ENCODE assay signal across 8 mouse cellular contexts in genomic region chr1:62860788-62861187, GRCm38 (mm10).
DNase-seq lines count a peak whose midpoint lies in the region; ATAC-seq and TF ChIP-seq lines count a peak whose summit lies in the region.

No protein-coding gene starts in this region.

- no peak overlapping the region for H3K9ac ChIP-seq in midbrain, embryonic 14.5 days (replicated peaks; ENCODE audit: low read length)
- H3K9ac ChIP-seq in heart, embryonic 14.5 days (ENCODE audit: low read length) = peak overlapping the region; percentile 48; the same call in 1 of the 2 replicates
- H3K9ac ChIP-seq in limb, embryonic 12.5 days (replicated peaks) = no peak overlapping the region

- DNase-seq in cerebellum, adult 18-20 months = no peak
- peak; percentile 19 for DNase-seq in midbrain, embryonic 14.5 days
- no peak for DNase-seq in midbrain, embryonic 10.5 days (ENCODE audit: low spot score)
- DNase-seq in thymus, adult 18-20 months = no peak
- DNase-seq in cerebellum, adult 2 months = no peak

- H3K4me1 ChIP-seq in midbrain, embryonic 14.5 days (ENCODE audit: control insufficient read depth, insufficient read depth, low read length) = 0 out of 2 replicates have a peak, but pooled peaks cover 8% of the 10 kb centered on the region
- peaks cover 6% of the 10 kb centered on the region for H3K4me1 ChIP-seq in midbrain, embryonic 10.5 days
- peaks cover 19 to 26% of the 10 kb centered on the region in 2 experiments for H3K4me1 ChIP-seq in heart, embryonic 14.5 days (ENCODE audit: control insufficient read depth in 2 of 2, insufficient read depth in 2 of 2, low read length in 2 of 2)
- peaks cover 26% of the 10 kb centered on the region for H3K4me1 ChIP-seq in limb, embryonic 12.5 days (replicated peaks)
- no peaks in the 10 kb centered on the region; the same call in 1 of the 2 replicates for H3K4me1 ChIP-seq in cerebellum, adult 2 months (ENCODE audit: control insufficient read depth, insufficient read depth, low read length)

- WGBS in midbrain, embryonic 14.5 days = 40% methylated on average over 5 of the region's 5 CpGs
- 54% methylated on average over 5 of the region's 5 CpGs for WGBS in midbrain, embryonic 10.5 days
- WGBS in heart, embryonic 14.5 days = 2% methylated on average over 5 of the region's 5 CpGs
- 5% methylated on average over 5 of the region's 5 CpGs for WGBS in limb, embryonic 12.5 days
- 34% methylated on average over 5 of the region's 5 CpGs for WGBS in cerebellum, adult 2 months

- no peaks in the 10 kb centered on the region for H3K27me3 ChIP-seq in midbrain, embryonic 14.5 days (ENCODE audit: control insufficient read depth, insufficient read depth, low read length)
- no peaks in the 10 kb centered on the region for H3K27me3 ChIP-seq in midbrain, embryonic 10.5 days (ENCODE audit: low read depth, poor library complexity, severe bottlenecking)
- H3K27me3 ChIP-seq in heart, embryonic 14.5 days (ENCODE audit: control insufficient read depth, insufficient read depth, low read length) = no peaks in the 10 kb centered on the region
- H3K27me3 ChIP-seq in limb, embryonic 12.5 days = no peaks in the 10 kb centered on the region
- no peaks in the 10 kb centered on the region for H3K27me3 ChIP-seq in cerebellum, adult 2 months (ENCODE audit: control insufficient read depth, insufficient read depth, low read length)

- no peak overlapping the region for H3K4me3 ChIP-seq in midbrain, embryonic 14.5 days (replicated peaks; ENCODE audit: low read depth, low read length)
- H3K4me3 ChIP-seq in midbrain, embryonic 10.5 days = no peak overlapping the region
- H3K4me3 ChIP-seq in heart, embryonic 14.5 days (ENCODE audit: control insufficient read depth in 1 of 2, insufficient read depth in 1 of 2, low read depth in 1 of 2, low read length in 2 of 2) = 0 out of 4 replicates have a peak overlapping the region, but pooled peaks of 1 of the 2 experiments have one; percentile 17
- H3K4me3 ChIP-seq in limb, embryonic 12.5 days (replicated peaks) = no peak overlapping the region
- H3K4me3 ChIP-seq in cerebellum, adult 2 months (replicated peaks; ENCODE audit: insufficient read depth, low read depth, low read length) = no peak overlapping the region

- no peak overlapping the region for H3K4me2 ChIP-seq in midbrain, embryonic 14.5 days (ENCODE audit: low read length)
- peak overlapping the region; percentile 58 for H3K4me2 ChIP-seq in heart, embryonic 14.5 days (ENCODE audit: low read length)
- H3K4me2 ChIP-seq in limb, embryonic 12.5 days = no peak overlapping the region

- TF ChIP-seq CTCF in cerebellum, adult 2 months (IDR thresholded peaks at IDR 0.05; ENCODE audit: borderline replicate concordance, insufficient read depth, low read depth, low read length) = no peak

- no peak overlapping the region for H3K27ac ChIP-seq in midbrain, embryonic 14.5 days (replicated peaks; ENCODE audit: low read depth, low read length)
- H3K27ac ChIP-seq in midbrain, embryonic 10.5 days (replicated peaks) = no peak overlapping the region
- H3K27ac ChIP-seq in heart, embryonic 14.5 days (replicated peaks in 1 of 2; ENCODE audit: control insufficient read depth in 1 of 2, insufficient read depth in 1 of 2, low read depth in 2 of 2, low read length in 2 of 2) = peak overlapping the region; percentile 95 to 96
- H3K27ac ChIP-seq in limb, embryonic 12.5 days = peak overlapping the region; percentile 45
- no peak overlapping the region for H3K27ac ChIP-seq in cerebellum, adult 2 months (ENCODE audit: insufficient read depth, low read length)

- H3K36me3 ChIP-seq in midbrain, embryonic 14.5 days (ENCODE audit: control insufficient read depth, insufficient read depth, low read length) = no peaks in the 10 kb centered on the region
- H3K36me3 ChIP-seq in midbrain, embryonic 10.5 days = no peaks in the 10 kb centered on the region
- no peaks in the 10 kb centered on the region for H3K36me3 ChIP-seq in heart, embryonic 14.5 days (ENCODE audit: control insufficient read depth, insufficient read depth, low read length)
- H3K36me3 ChIP-seq in limb, embryonic 12.5 days = no peaks in the 10 kb centered on the region

- H3K9me3 ChIP-seq in midbrain, embryonic 14.5 days (ENCODE audit: control insufficient read depth, low read length) = no peaks in the 10 kb centered on the region
- H3K9me3 ChIP-seq in midbrain, embryonic 10.5 days (replicated peaks) = 0 out of 2 replicates have a peak, but pooled peaks cover 4% of the 10 kb centered on the region
- H3K9me3 ChIP-seq in heart, embryonic 14.5 days (ENCODE audit: control insufficient read depth, low read length) = peaks cover 9% of the 10 kb centered on the region; the same call in 1 of the 2 replicates
- H3K9me3 ChIP-seq in limb, embryonic 12.5 days = no peaks in the 10 kb centered on the region

- ATAC-seq in cerebellum, adult (ENCODE audit: insufficient number of reproducible peaks, low FRiP score, low TSS enrichment) = 0 out of 2 replicates have a peak, but pooled peaks have one; percentile 20
- no peak for ATAC-seq in midbrain, embryonic 14.5 days (ENCODE audit: low FRiP score, low TSS enrichment)
- ATAC-seq in heart, embryonic 14.5 days (ENCODE audit: insufficient number of reproducible peaks, insufficient read depth, low FRiP score, low read depth) = peak; percentile 75
- ATAC-seq in limb, embryonic 12.5 days (ENCODE audit: insufficient number of reproducible peaks, insufficient read depth, low FRiP score, low TSS enrichment, low read depth) = no peak

- TF ChIP-seq POLR2A in cerebellum, adult 2 months (IDR thresholded peaks at IDR 0.05; ENCODE audit: borderline replicate concordance, insufficient read depth, low read length) = no peak

Comparison
In these comparisons a context has a peak if more than half of its experiments do, and no peak if none do; other contexts are left out.
1. ATAC-seq: peak in cerebellum, adult (single experiment) and heart, embryonic 14.5 days (single experiment); none in midbrain, embryonic 14.5 days (single experiment) and limb, embryonic 12.5 days (single experiment).
2. H3K27ac ChIP-seq: peak in heart, embryonic 14.5 days (2 of 2) and limb, embryonic 12.5 days (single experiment); none in midbrain, embryonic 14.5 days (single experiment), midbrain, embryonic 10.5 days (single experiment) and cerebellum, adult 2 months (single experiment).